Mouse (Mus musculus) ovary, adult 10 weeks (tissue): Measurements from ENCODE around the gene Gfap. TPM values are rescaled to one million over a fixed set of nuclear protein-coding genes. Genes with fewer than 3 reads are reported as not detected.

Experiments used
- polyA plus RNA-seq: library from polyadenylated mRNA; stranded (reverse); fragments of 350-450 nt; fragmentation: Illumina TruSeq; extraction: RNeasy Lipid Tissue Mini Kit (QIAGEN cat#74804); gene quantifications from one replicate; pipeline ENCODE4 v1.2.3, GENCODE M21; 2014

Gene Gfap
- polyA plus RNA-seq: not detected

DNA sequence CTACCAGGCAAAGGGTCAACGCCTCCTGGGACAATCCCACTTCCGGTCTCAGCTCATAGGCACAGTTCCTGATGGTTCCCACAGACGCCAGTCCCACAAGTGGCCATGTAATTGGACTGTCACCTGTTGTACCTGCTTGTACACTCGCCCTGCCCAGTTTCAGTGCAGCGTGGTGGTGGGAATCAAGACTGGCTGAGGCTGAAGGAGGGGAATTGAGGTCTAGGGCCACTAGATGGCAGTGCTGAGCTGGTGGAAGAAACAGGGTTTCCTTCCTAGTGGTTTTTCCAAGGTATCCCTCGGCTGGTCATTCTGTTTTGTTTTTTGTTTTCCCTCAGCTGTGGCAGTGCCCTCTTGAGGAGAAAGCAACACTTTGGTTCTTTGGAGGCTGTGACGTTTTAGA, at the start of gene Gfap:
Gene Gfap (minus strand): TSS at position 150 of the 400 bp plus-strand sequence.

DNA sequence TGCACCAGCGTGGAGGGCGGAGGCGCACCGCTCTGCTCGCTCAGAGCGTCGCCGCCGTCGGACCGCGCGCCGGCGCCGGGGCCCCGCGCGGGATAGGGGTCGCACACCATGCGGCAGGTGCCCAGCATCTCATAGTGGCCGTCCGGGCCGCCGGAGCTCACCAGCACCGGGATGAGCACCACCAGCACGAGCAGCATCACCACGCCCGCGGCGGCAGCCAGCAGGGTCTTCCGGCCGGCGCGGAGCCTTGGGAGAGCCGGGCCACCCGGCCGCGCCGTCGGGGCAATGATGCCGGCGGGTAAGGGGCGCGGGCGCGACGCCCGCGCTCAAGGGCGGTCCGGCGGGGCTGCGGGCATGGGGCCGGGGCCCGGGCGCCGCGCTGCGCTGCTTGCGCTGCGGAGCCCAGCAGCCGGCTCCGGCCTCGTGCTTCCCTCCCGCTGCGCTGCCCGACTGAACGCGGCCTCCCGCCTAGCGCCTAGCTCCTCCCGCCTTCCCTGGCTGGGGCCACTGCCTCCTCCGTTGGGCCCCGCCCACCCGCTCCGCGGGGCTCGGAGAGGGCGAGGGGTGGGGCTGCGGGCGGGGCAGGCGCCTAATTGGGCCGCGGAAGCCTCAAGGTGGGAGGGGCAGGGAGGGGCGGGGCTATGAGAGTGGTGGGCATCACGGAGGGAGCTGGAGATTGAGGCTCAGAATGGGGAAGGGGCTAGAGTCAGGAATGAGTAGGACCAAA, 45.7 kb upstream of the Gfap start, which contains the start of gene C1ql1:
Gene C1ql1 (minus strand): TSS at position 424 of the 727 bp plus-strand sequence.

DNA sequence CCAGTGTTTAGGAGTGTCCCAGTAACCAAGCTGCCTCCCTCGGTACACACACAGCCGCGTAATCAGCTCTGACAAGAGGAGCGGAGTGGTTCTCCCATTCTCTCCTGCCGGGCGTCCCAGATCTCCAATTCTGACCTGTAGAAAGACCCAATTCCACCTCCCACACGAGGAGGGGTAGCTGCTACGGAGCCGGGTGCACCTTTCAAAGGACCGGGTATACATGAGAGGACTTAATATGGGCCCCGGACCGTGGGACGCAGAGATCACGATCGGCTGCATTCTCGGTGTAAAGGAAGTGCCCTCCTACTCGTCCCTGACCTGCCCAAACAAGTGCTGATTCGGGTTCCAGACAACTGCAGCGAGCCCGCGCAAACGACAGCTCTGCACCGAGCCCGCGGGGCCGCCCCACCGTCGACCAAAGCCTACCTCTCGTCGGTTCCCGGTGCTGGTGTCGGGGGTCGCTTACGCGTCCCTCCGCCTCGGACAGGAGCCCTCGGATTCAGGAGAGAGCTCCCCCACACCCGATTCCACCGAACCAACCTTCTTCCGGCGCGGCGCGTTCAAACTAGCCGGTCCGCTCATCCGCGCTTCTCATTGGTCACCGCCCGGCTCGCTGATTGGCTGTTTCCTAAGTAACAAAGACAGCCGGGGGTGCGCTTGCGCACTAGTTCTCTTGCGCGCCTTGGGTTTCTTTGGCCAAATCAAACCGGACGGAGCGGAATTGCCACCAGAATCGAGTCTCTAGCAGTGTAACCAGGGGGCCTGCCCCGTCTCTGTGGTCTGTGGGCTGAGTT, 24.0 kb upstream of the Gfap start, which contains the start of gene Kif18b:
Gene Kif18b (minus strand): TSS at position 568 of the 794 bp plus-strand sequence.

DNA sequence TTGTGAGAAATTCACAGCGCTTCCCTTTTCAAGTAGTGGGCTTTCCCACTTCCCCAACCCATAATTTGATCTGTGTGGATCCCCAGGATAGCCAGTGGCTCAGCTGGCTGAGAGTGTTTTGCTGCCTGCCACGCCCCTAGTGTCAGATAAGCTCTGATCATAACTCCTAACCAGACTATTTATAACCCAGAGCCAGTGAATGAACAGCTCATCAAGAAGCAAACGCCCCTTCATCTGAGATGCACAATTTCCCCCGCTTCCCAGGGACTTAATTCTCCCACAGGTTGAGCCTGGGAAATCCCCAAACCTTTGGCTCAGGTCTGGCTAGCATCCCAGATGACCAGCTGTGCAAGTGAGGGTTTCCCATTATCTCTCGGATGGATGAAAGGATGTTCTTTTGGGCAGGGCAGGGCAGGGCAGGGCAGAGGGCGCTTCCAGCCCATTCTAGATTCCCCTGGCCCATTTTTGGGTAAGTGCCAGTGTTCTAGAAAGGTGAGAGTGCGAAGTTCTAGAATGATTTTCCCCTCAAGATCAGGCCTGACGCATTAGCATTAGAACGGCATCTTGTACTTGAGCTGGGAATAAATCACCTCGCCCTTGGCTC, 16.0 kb downstream of the Gfap start, which contains the start of gene Fam187a:
Gene Fam187a (plus strand): TSS at position 554 of the 604 bp plus-strand sequence.

DNA sequence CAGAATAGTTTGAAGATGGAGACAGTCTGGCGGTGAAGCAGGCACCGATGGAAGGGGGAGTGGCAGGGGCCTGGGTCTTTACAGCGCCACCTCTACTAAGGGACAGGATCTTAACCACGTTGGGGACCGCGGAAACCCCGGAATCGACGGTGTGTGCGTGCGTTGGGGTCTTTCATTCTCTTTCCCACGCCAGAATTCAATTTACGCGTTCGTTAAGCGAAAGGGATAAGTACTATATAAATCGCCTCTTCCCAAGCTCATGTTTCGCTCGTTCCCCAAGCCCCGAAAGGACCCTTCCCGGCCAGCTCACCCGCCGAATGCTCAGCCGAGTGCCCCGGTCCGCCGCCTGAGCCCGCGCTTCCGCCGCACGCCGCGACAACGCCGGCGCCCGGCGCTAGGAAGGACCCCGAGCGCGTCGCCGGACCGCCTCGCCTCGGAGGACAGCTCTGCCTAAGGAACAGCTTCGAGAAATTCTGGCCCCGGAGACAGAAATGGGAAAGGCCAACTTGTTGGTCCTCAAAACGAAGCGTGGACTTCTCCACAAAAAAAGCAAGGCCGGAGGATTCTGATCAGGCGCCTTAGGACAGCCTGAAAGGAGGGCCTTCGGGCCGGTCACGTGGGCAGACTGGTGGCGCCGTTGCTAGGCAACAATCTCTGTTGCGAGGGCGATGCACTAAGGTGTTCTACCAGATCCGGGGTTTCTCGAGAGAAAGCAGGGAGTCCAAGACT, 20.0 kb downstream of the Gfap start, which contains the start of the genes Eftud2 and Ccdc103:
Gene Eftud2 (minus strand): TSS at position 401 of the 729 bp plus-strand sequence.
Gene Ccdc103 (plus strand): TSS at position 620 of the 729 bp plus-strand sequence.

Other genes starting within 250 kb of the Gfap start
- gene Meioc, start 237.2 kb downstream of the Gfap start, polyA plus RNA-seq: not detected
- 58.4 TPM for gene Ccdc43, start 203.1 kb downstream of the Gfap start, polyA plus RNA-seq
- gene Adam11, start 139.5 kb downstream of the Gfap start, polyA plus RNA-seq: not detected
- gene Gjc1, start 81.2 kb downstream of the Gfap start, polyA plus RNA-seq: 20.8 TPM
- not detected for gene Higd1b, start 65.1 kb downstream of the Gfap start, polyA plus RNA-seq
- gene Eftud2, start 19.9 kb downstream of the Gfap start, polyA plus RNA-seq: 43.2 TPM
- gene Ccdc103, start 19.7 kb downstream of the Gfap start, polyA plus RNA-seq: 1.8 TPM
- not detected for gene Fam187a, start 15.7 kb downstream of the Gfap start, polyA plus RNA-seq
- gene Kif18b, start 24.2 kb upstream of the Gfap start, polyA plus RNA-seq: 0.77 TPM
- not detected for gene C1ql1, start 45.8 kb upstream of the Gfap start, polyA plus RNA-seq
- gene Nmt1, start 127.3 kb upstream of the Gfap start, polyA plus RNA-seq: 10.2 TPM
- gene Dcakd, start 127.4 kb upstream of the Gfap start, polyA plus RNA-seq: 10.7 TPM
- gene Plcd3, start 200.7 kb upstream of the Gfap start, polyA plus RNA-seq: not detected
- not detected for gene Acbd4, start 200.8 kb upstream of the Gfap start, polyA plus RNA-seq
- gene Hexim1, start 215.3 kb upstream of the Gfap start, polyA plus RNA-seq: 60.1 TPM
- gene Hexim2, start 231.5 kb upstream of the Gfap start, polyA plus RNA-seq: 3.1 TPM